Mouse (Mus musculus) hindbrain, embryonic 13.5 days (tissue): ENCODE data around the gene Grid2ip. TPM values are rescaled to one million over a fixed set of nuclear protein-coding genes. Genes with fewer than 3 reads are reported as not detected.
A peak's percentile ranks its signal among the peaks of the same experiment; 100 is the strongest.

Experiments
- ATAC-seq: fragments of 200-750 bp; cut with Nextera tagmentation; 2 replicates; pipeline ENCODE4 v1.8.0; 2017; ENCODE audit warnings: moderate TSS enrichment; ENCODE audit not compliant: low FRiP score
- H3K27ac ChIP-seq: fragments of 300-500 bp; sonication (generic); 2 replicates; pipeline ENCODE4 v1.5.1; 2015; ENCODE audit warnings: inconsistent platforms, mild to moderate bottlenecking, moderate library complexity
- H3K27me3 ChIP-seq: fragments of 300-500 bp; sonication (generic); 2 replicates; pipeline ENCODE4 v1.6.1; 2015; ENCODE audit warnings: mild to moderate bottlenecking, inconsistent platforms
- H3K36me3 ChIP-seq: fragments of 300-500 bp; sonication (generic); 2 replicates; pipeline ENCODE4 v1.6.1; 2015; ENCODE audit warnings: mild to moderate bottlenecking, inconsistent platforms
- H3K4me1 ChIP-seq: fragments of 300-500 bp; sonication (generic); replicated peaks from 2 replicates; pipeline ENCODE4 v1.6.1; 2015; ENCODE audit warnings: inconsistent platforms
- H3K4me2 ChIP-seq: fragments of 300-500 bp; sonication (generic); 2 replicates; pipeline ENCODE4 v1.6.1; 2015; ENCODE audit warnings: inconsistent platforms, mild to moderate bottlenecking, moderate library complexity
- H3K4me3 ChIP-seq: fragments of 300-500 bp; sonication (generic); 2 replicates; pipeline ENCODE4 v1.5.1; 2015; ENCODE audit warnings: mild to moderate bottlenecking, inconsistent platforms
- H3K9ac ChIP-seq: fragments of 300-500 bp; sonication (generic); 2 replicates; pipeline ENCODE4 v1.6.1; 2015; ENCODE audit warnings: mild to moderate bottlenecking, inconsistent platforms
- H3K9me3 ChIP-seq: fragments of 300-500 bp; sonication (generic); 2 replicates; pipeline ENCODE4 v1.6.1; 2016; ENCODE audit warnings: inconsistent platforms
- WGBS: fragments of 180-500 bp; shearing (Covaris S2); methylation state at CpG from one replicate; pipeline ENCODE4 v1.1.7; 2015; 5-methylcytosine and 5-hydroxymethylcytosine counted together
- polyA plus RNA-seq: library from polyadenylated mRNA; unstranded; fragments of >200 nt; fragmentation: Nextera tagmentation; extraction: Ambion mirVana; gene quantifications from 2 replicates; pipeline ENCODE4 v1.2.1, GENCODE M21; 2015

The Grid2ip gene
- 0.45 and 0.47 TPM in 2 replicates for polyA plus RNA-seq

GRCm38 (mm10) chr5:143356686-143357388 is at the start of gene Grid2ip:
Gene Grid2ip, plus strand, starts transcription at chr5:143357338.
- Histone ChIP-seq H3K9me3 (peaks cover 6% of the 10 kb centered on the region; the same call in 1 of the 2 replicates), H3K4me1 (peaks cover 6% of the 10 kb centered on the region), H3K27me3 (peaks cover 49% of the 10 kb centered on the region), H3K36me3 (no peaks in the 10 kb centered on the region), H3K27ac (no peak within 1 kb of the TSS), H3K4me3 (peak within 1 kb of the TSS; percentile 23), H3K9ac (peak within 1 kb of the TSS; percentile 55; the same call in 1 of the 2 replicates), H3K4me2 (peak within 1 kb of the TSS; percentile 44)
- no peak for ATAC-seq
- 14% methylated on average over 17 of the region's 17 CpGs for WGBS

GRCm38 (mm10) chr5:143308825-143309224 is 48.3 kb upstream of the Grid2ip start:
- Histone ChIP-seq H3K36me3 (peaks cover 91% of the 10 kb centered on the region), H3K4me3 (no peak overlapping the region), H3K9ac (no peak overlapping the region), H3K4me2 (no peak overlapping the region), H3K9me3 (no peaks in the 10 kb centered on the region), H3K27me3 (no peaks in the 10 kb centered on the region), H3K27ac (no peak overlapping the region), H3K4me1 (peaks cover 55% of the 10 kb centered on the region)
- ATAC-seq = no peak
- 94% methylated on average over 5 of the region's 5 CpGs for WGBS

GRCm38 (mm10) chr5:143309916-143310315 is 47.2 kb upstream of the Grid2ip start:
- Histone ChIP-seq H3K4me1 (peaks cover 55% of the 10 kb centered on the region), H3K27ac (no peak overlapping the region), H3K9me3 (no peaks in the 10 kb centered on the region), H3K36me3 (peaks cover 83% of the 10 kb centered on the region), H3K27me3 (no peaks in the 10 kb centered on the region), H3K4me2 (no peak overlapping the region), H3K9ac (no peak overlapping the region), H3K4me3 (no peak overlapping the region)
- no peak for ATAC-seq
- WGBS = 98% methylated on average over 7 of the region's 7 CpGs

DNA sequence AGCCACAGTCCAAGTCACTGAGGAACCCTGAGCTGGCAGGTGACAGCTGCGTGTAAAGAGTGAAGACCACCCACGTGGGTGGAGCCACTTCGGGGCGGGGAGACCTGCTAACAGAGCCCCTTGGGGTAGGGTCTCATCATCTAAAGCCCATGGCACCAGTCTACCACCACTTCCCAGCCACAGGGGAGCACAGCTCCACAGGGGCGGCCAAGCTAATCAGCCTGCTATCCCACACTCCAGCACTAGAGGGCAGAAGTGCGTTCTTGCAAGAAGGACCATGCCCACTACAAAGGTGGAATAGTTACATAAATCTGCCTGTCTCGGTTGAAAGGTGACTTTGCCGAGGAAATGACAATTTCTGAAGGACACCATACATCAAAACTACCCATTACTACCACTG is 45.3 kb upstream of the Grid2ip start:
- H3K27ac ChIP-seq = no peak overlapping the region
- H3K4me3 ChIP-seq = no peak overlapping the region
- 0 out of 2 replicates have a peak overlapping the region, but pooled peaks have one; percentile 20 for H3K9ac ChIP-seq
- H3K4me1 ChIP-seq = peaks cover 50% of the 10 kb centered on the region
- H3K27me3 ChIP-seq = no peaks in the 10 kb centered on the region
- no peak for ATAC-seq
- H3K9me3 ChIP-seq = no peaks in the 10 kb centered on the region
- H3K4me2 ChIP-seq = no peak overlapping the region
- WGBS = 67% methylated on average over 8 of the region's 8 CpGs
- peaks cover 73% of the 10 kb centered on the region for H3K36me3 ChIP-seq

DNA sequence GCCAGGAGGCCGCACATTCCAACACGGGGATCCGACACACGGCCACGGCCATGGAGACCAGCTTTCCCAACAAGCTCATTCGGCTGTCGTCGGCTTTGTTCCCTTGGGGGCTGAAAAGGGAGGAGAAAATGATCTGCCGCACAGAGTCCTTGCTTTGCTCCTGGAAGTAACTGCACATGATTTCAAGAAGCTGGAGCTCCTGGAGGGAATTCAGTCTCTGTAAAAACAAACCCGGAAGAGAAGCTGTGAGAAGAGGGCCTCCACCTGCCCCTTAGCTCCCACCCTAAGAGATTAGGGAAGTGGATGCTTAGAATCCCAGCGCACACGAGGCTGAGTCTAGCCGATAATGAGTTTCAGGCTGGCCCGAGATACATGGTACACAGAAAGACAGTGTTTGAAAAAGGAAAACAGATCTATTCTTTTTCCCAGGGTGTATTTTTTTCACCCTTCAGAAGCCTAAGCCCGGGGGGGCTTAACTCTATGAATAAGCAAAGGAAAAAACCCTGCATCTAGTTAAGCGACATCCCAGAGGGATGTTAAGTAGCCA is 42.9 kb upstream of the Grid2ip start:
- H3K9ac ChIP-seq = peak overlapping the region; percentile 95
- H3K4me1 ChIP-seq = peaks cover 45% of the 10 kb centered on the region
- WGBS = 1% methylated on average over 16 of the region's 16 CpGs
- peak overlapping the region; percentile 98 for H3K27ac ChIP-seq
- peaks cover 71% of the 10 kb centered on the region for H3K36me3 ChIP-seq
- H3K27me3 ChIP-seq = no peaks in the 10 kb centered on the region
- no peak for ATAC-seq
- no peaks in the 10 kb centered on the region for H3K9me3 ChIP-seq
- peak overlapping the region; percentile 86 for H3K4me3 ChIP-seq
- H3K4me2 ChIP-seq = peak overlapping the region; percentile 86

DNA sequence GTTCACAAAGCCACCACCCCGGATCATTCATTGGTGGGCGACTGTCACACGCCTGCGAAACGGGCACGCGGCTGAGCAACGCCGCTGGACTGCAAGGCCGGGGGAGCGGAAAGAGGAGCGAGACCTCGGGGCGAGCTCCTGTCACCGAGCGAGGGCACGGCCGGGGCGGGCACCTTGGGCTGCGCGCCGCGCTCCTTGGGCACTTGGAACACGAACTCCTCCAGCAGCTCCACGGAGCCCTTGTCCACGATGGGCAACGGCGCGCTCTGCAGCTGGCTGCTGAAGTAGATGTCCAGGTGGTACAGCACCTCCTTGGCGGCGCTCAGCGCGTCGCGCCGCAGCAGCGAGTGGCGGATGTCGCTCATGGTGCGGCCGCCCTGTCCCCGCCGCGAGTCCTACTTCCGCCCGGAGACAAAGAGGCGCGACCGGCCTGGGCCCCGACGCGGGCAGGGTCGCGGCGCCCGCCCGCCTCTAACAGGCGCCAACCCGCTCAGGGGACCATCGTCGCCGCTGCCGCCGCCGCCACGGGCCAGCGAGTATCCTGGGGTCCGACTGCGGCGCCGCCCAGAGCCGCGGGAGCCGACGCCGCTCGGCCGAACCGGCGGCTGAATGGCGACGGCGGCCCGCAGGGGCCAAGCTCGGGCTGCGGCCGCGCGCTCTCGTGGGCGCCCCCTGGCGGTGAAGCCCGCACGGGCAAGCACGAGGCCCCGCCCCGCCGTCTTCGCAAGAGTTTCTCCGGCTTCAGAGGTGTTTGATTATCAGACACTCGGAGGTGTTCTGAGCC is 42.2 kb upstream of the Grid2ip start, which contains the start of gene E130309D02Rik:
E130309D02Rik (minus strand) TSS at position 631 of the 784 bp plus-strand sequence.
- Histone ChIP-seq H3K27me3 (no peaks in the 10 kb centered on the region), H3K9me3 (no peaks in the 10 kb centered on the region), H3K27ac (peak within 1 kb of the TSS; percentile 98), H3K36me3 (peaks cover 71% of the 10 kb centered on the region), H3K9ac (peak within 1 kb of the TSS; percentile 95), H3K4me2 (peak within 1 kb of the TSS; percentile 86), H3K4me3 (peak within 1 kb of the TSS; percentile 86), H3K4me1 (peaks cover 44% of the 10 kb centered on the region)
- under 1% methylated on average over 94 of the region's 101 CpGs for WGBS
- ATAC-seq = peak; percentile 83

- Histone ChIP-seq H3K9me3 (no peaks in the 10 kb centered on the region), H3K27ac (peak overlapping the region; percentile 98; the same call in 1 of the 2 replicates), H3K36me3 (peaks cover 71% of the 10 kb centered on the region), H3K4me1 (peaks cover 39% of the 10 kb centered on the region), H3K9ac (0 out of 2 replicates have a peak overlapping the region, but pooled peaks have one; percentile 26), H3K27me3 (no peaks in the 10 kb centered on the region), H3K4me3 (peak overlapping the region; percentile 86), H3K4me2 (peak overlapping the region; percentile 86)
- WGBS = 12% methylated on average over 8 of the region's 8 CpGs
- ATAC-seq = no peak; the same call in 1 of the 2 replicates
Observed at GRCm38 (mm10) chr5:143315514-143315888, 41.6 kb upstream of the Grid2ip start.

DNA sequence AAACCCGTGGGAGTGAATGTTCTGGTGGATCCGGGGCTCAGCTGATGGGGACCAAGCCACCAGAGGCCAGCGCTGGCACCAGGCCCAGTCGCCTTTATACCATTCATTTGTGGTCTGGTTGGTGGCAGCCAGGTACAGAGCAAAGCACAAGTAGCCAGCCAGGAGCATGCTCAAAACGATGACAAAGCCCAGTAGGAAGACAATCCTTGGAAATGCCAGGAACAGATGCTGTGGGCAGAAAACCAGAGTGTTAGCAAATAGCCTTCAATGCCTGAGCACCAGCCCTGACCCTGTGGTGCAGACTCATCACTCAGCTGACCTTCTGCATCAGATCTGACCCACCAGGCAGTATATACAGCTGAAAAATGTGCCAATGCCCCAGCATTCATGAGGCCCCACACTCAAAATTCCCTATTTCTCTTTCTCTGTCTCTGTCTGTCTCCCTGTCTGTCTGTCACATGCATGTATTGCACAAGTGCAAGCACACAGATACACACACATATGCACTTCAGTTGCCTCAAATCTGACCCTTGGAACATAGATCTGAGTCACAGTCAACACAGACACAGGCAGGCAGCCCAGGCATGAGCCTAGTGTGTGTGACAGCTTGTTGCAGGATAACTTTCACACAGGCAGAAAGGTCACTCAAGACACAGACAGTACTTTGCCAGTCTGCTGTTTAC is 40.4 kb upstream of the Grid2ip start:
- no peak for ATAC-seq
- WGBS = 86% methylated on average over 5 of the region's 5 CpGs
- H3K9ac ChIP-seq = 0 out of 2 replicates have a peak overlapping the region, but pooled peaks have one; percentile 19
- no peak overlapping the region for H3K4me2 ChIP-seq
- peaks cover 26% of the 10 kb centered on the region for H3K4me1 ChIP-seq
- H3K4me3 ChIP-seq = no peak overlapping the region
- H3K36me3 ChIP-seq = peaks cover 71% of the 10 kb centered on the region
- H3K27me3 ChIP-seq = no peaks in the 10 kb centered on the region
- H3K27ac ChIP-seq = no peak overlapping the region
- no peaks in the 10 kb centered on the region for H3K9me3 ChIP-seq

DNA sequence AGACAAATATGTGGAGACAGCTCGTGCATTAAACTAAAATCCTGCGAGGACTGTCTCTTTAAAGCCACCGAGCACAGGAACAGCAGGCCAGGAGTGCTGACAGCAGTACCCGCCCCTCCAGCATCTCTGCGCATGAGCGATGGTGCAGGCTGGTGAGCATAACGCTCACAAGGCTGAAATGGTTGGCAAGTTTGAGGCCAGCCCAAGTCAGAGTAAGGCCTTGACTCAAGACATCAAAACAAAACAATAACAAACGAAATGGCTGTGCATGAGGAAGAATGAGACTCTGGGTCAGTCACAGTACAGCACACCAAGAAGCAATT is 39.9 kb upstream of the Grid2ip start:
- peaks cover 71% of the 10 kb centered on the region for H3K36me3 ChIP-seq
- WGBS = 86% methylated on average over 8 of the region's 8 CpGs

GRCm38 (mm10) chr5:143328690-143329495 is 28.2 kb upstream of the Grid2ip start, which contains the start of gene Zdhhc4:
Gene Zdhhc4, minus strand, starts transcription at chr5:143329256.
- ATAC-seq = peak; percentile 79
- H3K27me3 ChIP-seq = no peaks in the 10 kb centered on the region
- peaks cover 25% of the 10 kb centered on the region for H3K4me1 ChIP-seq
- H3K4me2 ChIP-seq = peak within 1 kb of the TSS; percentile 95
- H3K9ac ChIP-seq = peak within 1 kb of the TSS; percentile 90
- no peaks in the 10 kb centered on the region for H3K9me3 ChIP-seq
- H3K4me3 ChIP-seq = peak within 1 kb of the TSS; percentile 92
- WGBS = under 1% methylated on average over 57 of the region's 57 CpGs
- H3K36me3 ChIP-seq = peaks cover 31% of the 10 kb centered on the region
- H3K27ac ChIP-seq = peak within 1 kb of the TSS; percentile 74

More for the DNA sequence above, 39.9 kb upstream of the Grid2ip start:
- Histone ChIP-seq H3K9ac (no peak overlapping the region), H3K4me2 (no peak overlapping the region), H3K27me3 (no peaks in the 10 kb centered on the region), H3K4me1 (peaks cover 24% of the 10 kb centered on the region), H3K4me3 (no peak overlapping the region), H3K9me3 (no peaks in the 10 kb centered on the region), H3K27ac (no peak overlapping the region)
- ATAC-seq = no peak

- H3K36me3 ChIP-seq = no peaks in the 10 kb centered on the region
- H3K9ac ChIP-seq = no peak overlapping the region
Observed at GRCm38 (mm10) chr5:143333872-143334271, 23.3 kb upstream of the Grid2ip start.

More at GRCm38 (mm10) chr5:143333872-143334271, 23.3 kb upstream of the Grid2ip start:
- Histone ChIP-seq H3K4me3 (no peak overlapping the region), H3K4me2 (no peak overlapping the region), H3K27ac (no peak overlapping the region), H3K9me3 (no peaks in the 10 kb centered on the region), H3K27me3 (0 out of 2 replicates have a peak, but pooled peaks cover 3% of the 10 kb centered on the region), H3K4me1 (peaks cover 8% of the 10 kb centered on the region)
- ATAC-seq = no peak
- WGBS = 16% methylated on average over 5 of the region's 5 CpGs
